Mouse (Mus musculus): ENCODE measurements around the gene Csnk1e.
"Not testable (repeated sequence)": the region's sequence is repeated elsewhere in the genome, so short reads cannot be mapped to it uniquely, and the experiment has no call there.

The Csnk1e gene

GRCm38 (mm10) chr15:79455106-79455810, at the start of gene Csnk1e:
Gene Csnk1e (minus strand): TSS chr15:79455566.
- no peak for DNase-seq (ENCODE audit: low spot score)

- DNase-seq (ENCODE audit: low spot score) = no peak
These were observed 49.5 kb upstream of the Csnk1e start, which contains the start of gene Kcnj4 for GRCm38 (mm10) chr15:79504707-79505452. Gene Kcnj4 (minus strand): TSS chr15:79505241.

- no peak for DNase-seq (ENCODE audit: low spot score)
These were observed 48.1 kb upstream of the Csnk1e start for GRCm38 (mm10) chr15:79503438-79503837.

GRCm38 (mm10) chr15:79502891-79503341, 47.5 kb upstream of the Csnk1e start:
- DNase-seq (ENCODE audit: low spot score) = no peak

GRCm38 (mm10) chr15:79500110-79500509, 44.7 kb upstream of the Csnk1e start:
- no peak for DNase-seq (ENCODE audit: low spot score)

- no peak for DNase-seq (ENCODE audit: low spot score)
These were observed 38.2 kb upstream of the Csnk1e start for GRCm38 (mm10) chr15:79493527-79493926.

GRCm38 (mm10) chr15:79489463-79489862, 34.1 kb upstream of the Csnk1e start:
- no peak for DNase-seq (ENCODE audit: low spot score)

- no peak for DNase-seq (ENCODE audit: low spot score)
These were observed 25.9 kb upstream of the Csnk1e start for GRCm38 (mm10) chr15:79481181-79481688.

- DNase-seq (ENCODE audit: low spot score) = no peak
These were observed 21.9 kb upstream of the Csnk1e start for GRCm38 (mm10) chr15:79477227-79477626.

- no peak for DNase-seq (ENCODE audit: low spot score)
These were observed 18.4 kb upstream of the Csnk1e start for GRCm38 (mm10) chr15:79473638-79474355.

- DNase-seq (ENCODE audit: low spot score) = no peak
These were observed 17.7 kb upstream of the Csnk1e start for GRCm38 (mm10) chr15:79473042-79473441.

GRCm38 (mm10) chr15:79471095-79471494, 15.7 kb upstream of the Csnk1e start:
- DNase-seq (ENCODE audit: low spot score) = no peak

GRCm38 (mm10) chr15:79470583-79470982, 15.2 kb upstream of the Csnk1e start:
- DNase-seq (ENCODE audit: low spot score) = no peak

GRCm38 (mm10) chr15:79469577-79469976, 14.2 kb upstream of the Csnk1e start:
- DNase-seq (ENCODE audit: low spot score) = no peak

- DNase-seq (ENCODE audit: low spot score) = peak; percentile 82
These were observed 11.4 kb upstream of the Csnk1e start for GRCm38 (mm10) chr15:79466601-79467286.

GRCm38 (mm10) chr15:79456546-79456945, 1.2 kb upstream of the Csnk1e start:
- no peak for DNase-seq (ENCODE audit: low spot score)

- DNase-seq (ENCODE audit: low spot score) = not testable (repeated sequence)
These were observed 738 bp upstream of the Csnk1e start for GRCm38 (mm10) chr15:79456104-79456503.

GRCm38 (mm10) chr15:79453831-79454230, 1.5 kb downstream of the Csnk1e start:
- no peak for DNase-seq (ENCODE audit: low spot score)

GRCm38 (mm10) chr15:79448041-79448440, 7.3 kb downstream of the Csnk1e start:
- no peak for DNase-seq (ENCODE audit: low spot score)

- DNase-seq (ENCODE audit: low spot score) = no peak
These were observed 9.3 kb downstream of the Csnk1e start for GRCm38 (mm10) chr15:79445786-79446654.

Data from layer of hippocampus, adult 9-10 months (tissue).